Mouse (Mus musculus) monocyte, adult 5-6 weeks (primary cell): Measurements from ENCODE around the gene Gm4567. TPM values are rescaled to one million over a fixed set of nuclear protein-coding genes. Genes with fewer than 3 reads are reported as not detected.
"Not testable (repeated sequence)": the region's sequence is repeated elsewhere in the genome, so short reads cannot be mapped to it uniquely, and the experiment has no call there.

ENCODE experiments used
- ATAC-seq: fragments of 153-309, 156-312 bp; replicated peaks from 2 replicates; pipeline ENCODE4 v1.8.0; 2017; ENCODE audit warnings: mild to moderate bottlenecking; ENCODE audit not compliant: low TSS enrichment, insufficient number of reproducible peaks, severe bottlenecking, poor library complexity, low FRiP score
- total RNA-seq: library from RNA; stranded (forward); fragments of 200-1000, 200-491, 200-594 nt; gene quantifications from 3 replicates; pipeline ENCODE4 v1.2.3, GENCODE M21; 2017

Gm4567 gene
- not detected in 3 replicates for total RNA-seq

GRCm38 (mm10) chr7:22719610-22720009 lies at the start of gene Gm4567:
Gene Gm4567, minus strand, starts transcription at chr7:22719710.
- ATAC-seq, result not testable (repeated sequence)

- ATAC-seq, result not testable (repeated sequence)
These were observed 41.9 kb upstream of the Gm4567 start, which contains the start of gene Vmn1r157 for GRCm38 (mm10) chr7:22761397-22761796. Gene Vmn1r157, plus strand, starts transcription at chr7:22761697.

- not testable (repeated sequence) for ATAC-seq
These were observed 27.3 kb downstream of the Gm4567 start, which contains the start of gene Gm8693 for GRCm38 (mm10) chr7:22692217-22692616. Gene Gm8693, minus strand, starts transcription at chr7:22692317.

Other genes starting within 250 kb of the Gm4567 start
- gene Vmn1r151, start 220.0 kb downstream of the Gm4567 start, total RNA-seq, result not detected in 3 replicates
- gene Vmn1r152, start 196.7 kb downstream of the Gm4567 start, total RNA-seq, result not detected in 3 replicates
- not detected in 3 replicates for gene Gm8677, start 184.8 kb downstream of the Gm4567 start, total RNA-seq
- gene Gm4201, start 154.4 kb downstream of the Gm4567 start, total RNA-seq, result not detected in 3 replicates
- gene Gm4565, start 131.6 kb downstream of the Gm4567 start, total RNA-seq, result not detected in 3 replicates
- not detected in 3 replicates for gene Vmn1r155, start 61.7 kb downstream of the Gm4567 start, total RNA-seq
- gene Gm8693, start 27.4 kb downstream of the Gm4567 start, total RNA-seq, result not detected in 3 replicates
- gene Vmn1r157, start 42.0 kb upstream of the Gm4567 start, total RNA-seq, result not detected in 3 replicates
- gene Vmn1r158, start 71.1 kb upstream of the Gm4567 start, total RNA-seq, result not detected in 3 replicates
- gene Vmn1r159, start 123.9 kb upstream of the Gm4567 start, total RNA-seq, result not detected in 3 replicates
- not detected in 3 replicates for gene Vmn1r160, start 151.5 kb upstream of the Gm4567 start, total RNA-seq